Mouse (Mus musculus) CH12F3 (cell line): Measurements from ENCODE around the gene Gpnmb.

Source experiments
- in situ Hi-C: fragments of 300-500 bp; cut with MboI; formaldehyde crosslinking; loops from 2 replicates; pipeline ENCODE4 v1.14.3; 2020; ENCODE audit warnings: low sequenced_read_pairs

Gene Gpnmb

GRCm38 (mm10) chr6:49028708-49029107, 7.6 kb upstream of the Gpnmb start:
- in situ Hi-C loops = no loop called here

DNA sequence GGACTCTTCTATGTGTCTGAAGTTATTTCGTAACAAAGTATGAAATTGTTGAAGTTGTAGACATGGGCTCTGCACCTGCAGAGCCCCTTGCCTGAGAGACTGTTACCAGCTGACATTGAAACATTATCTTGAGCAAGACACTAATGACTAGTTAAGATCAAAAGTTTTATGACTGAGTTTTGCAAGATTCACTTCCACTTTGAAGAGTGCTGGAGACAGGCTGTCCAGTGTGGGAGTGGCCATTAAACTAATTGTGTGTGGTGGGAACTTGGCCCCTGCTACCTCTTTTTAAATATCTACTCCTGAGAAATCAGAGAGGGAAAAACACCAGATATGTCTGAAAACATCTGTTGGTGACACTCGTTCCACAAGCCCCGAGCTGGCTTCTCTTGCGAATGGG, 5.1 kb upstream of the Gpnmb start:
- in situ Hi-C loops = no loop called here

- in situ Hi-C loops = no loop called here
These were observed 3.6 kb upstream of the Gpnmb start for GRCm38 (mm10) chr6:49032783-49033182.

DNA sequence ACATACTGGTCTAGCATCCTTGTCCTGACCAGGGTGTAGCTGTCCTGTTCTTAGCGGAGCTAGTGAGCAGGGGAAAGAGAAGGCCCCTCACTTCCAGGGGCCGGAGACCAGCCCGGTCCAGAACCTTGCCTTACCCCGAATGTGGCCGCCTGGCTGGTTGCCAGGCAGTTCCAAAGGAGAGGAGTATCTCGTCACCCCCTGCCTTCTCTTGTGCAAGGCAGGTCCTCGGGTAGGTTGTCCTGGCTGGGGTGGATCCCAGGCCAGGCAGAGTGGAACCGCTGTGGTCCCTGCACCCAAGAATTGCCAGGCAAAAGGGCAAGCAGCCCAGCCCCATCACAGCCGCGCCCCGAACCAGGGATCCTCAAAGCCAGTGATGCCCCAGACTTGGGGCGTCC, 919 bp downstream of the Gpnmb start:
- in situ Hi-C loops = no loop called here

- in situ Hi-C loops = no loop called here
These were observed 3.3 kb downstream of the Gpnmb start for GRCm38 (mm10) chr6:49039470-49040180.

DNA sequence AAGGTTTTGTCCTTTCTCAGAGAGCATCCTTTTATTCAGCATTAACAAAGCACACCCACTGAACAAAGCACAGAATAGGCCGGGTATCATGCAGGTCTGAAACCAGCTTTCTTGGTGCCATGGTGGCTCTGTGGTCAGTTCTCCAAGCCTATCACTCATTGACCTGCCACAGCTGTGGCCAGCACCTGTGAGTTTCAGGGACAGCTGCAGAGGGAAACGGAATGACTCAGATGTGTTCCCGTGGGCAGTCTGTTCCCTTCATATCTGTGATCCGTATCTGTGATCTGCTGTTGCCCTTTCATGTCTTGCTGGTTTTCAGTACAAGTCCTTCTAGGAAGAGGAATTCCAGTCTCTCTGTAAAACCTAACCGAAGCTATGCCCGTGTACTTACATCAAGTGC, 10.2 kb downstream of the Gpnmb start:
- in situ Hi-C loops = no loop called here

DNA sequence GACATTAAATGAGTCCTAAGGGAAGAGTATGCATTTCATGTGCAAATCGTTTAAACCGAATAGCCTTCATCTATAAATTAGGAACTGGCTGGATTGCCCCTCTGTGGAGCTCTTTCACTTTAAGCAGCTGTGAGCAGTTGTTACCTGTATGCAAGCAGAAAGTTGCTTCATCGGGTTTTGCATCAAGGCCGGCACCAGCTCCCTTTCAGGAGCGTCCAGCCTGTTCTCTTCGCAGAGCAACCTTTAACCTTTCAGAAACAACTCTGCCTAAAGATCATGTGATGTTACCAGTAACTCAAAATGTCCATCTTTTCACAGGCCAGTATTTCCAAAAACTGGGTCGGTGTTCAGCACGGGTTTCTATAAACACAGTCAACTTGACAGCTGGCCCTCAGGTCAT, 10.6 kb downstream of the Gpnmb start:
- in situ Hi-C loops = no loop called here

GRCm38 (mm10) chr6:49047848-49048247, 11.5 kb downstream of the Gpnmb start:
- in situ Hi-C loops = no loop called here

GRCm38 (mm10) chr6:49048395-49048794, 12.0 kb downstream of the Gpnmb start:
- in situ Hi-C loops = no loop called here

- in situ Hi-C loops = loop anchor here (10.0 to 25.0 kb wide), 2 partner anchors 194 to 336 kb away; partner anchors contain the start of gene Stk31
These were observed 14.5 kb downstream of the Gpnmb start for GRCm38 (mm10) chr6:49050677-49051410.

DNA sequence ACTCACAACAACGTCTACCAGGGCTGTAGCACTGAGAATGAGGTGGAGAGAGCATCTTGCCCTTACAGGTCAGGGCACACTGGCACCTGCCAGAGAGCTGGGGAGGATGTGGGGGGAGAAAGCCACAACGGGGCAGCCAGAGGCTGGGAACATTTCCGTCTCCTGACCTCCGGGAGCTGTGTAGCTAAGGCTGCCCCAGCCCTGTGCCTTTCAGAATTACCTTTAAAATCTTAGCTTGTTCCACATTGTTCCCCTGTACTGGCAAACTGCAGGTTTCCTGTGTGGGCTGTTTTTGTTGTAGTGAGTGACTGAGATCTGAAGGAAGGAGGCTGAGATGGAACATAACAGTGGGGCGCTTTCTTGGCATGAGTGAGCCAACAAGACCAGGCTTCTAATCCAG, 15.8 kb downstream of the Gpnmb start:
- in situ Hi-C loops = loop anchor here (10.0 to 25.0 kb wide), 2 partner anchors 193 to 335 kb away; partner anchors contain the start of gene Stk31

GRCm38 (mm10) chr6:49055256-49055733, 18.9 kb downstream of the Gpnmb start:
- in situ Hi-C loops = loop anchor here (10.0 to 25.0 kb wide), 2 partner anchors 190 to 332 kb away; partner anchors contain the start of gene Stk31

DNA sequence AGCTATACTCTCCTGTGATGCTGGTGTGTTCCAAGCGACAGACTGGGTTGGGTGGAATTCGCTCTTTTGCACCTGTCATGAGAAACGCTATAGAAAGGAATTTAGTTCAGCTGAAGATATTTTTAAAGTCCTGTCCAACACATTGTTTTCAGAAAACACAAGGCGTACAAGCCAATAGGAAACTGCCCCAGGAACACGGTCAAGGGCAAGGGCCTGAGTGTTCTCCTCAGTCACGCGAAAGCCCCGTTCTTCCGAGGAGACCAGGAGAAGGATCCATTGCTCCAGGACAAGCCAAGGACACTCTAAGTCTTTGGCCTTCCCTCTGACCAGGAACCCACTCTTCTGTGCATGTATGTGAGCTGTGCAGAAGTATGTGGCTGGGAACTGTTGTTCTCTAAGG, 19.7 kb downstream of the Gpnmb start:
- in situ Hi-C loops = loop anchor here (10.0 to 25.0 kb wide), 2 partner anchors 189 to 331 kb away; partner anchors contain the start of gene Stk31

DNA sequence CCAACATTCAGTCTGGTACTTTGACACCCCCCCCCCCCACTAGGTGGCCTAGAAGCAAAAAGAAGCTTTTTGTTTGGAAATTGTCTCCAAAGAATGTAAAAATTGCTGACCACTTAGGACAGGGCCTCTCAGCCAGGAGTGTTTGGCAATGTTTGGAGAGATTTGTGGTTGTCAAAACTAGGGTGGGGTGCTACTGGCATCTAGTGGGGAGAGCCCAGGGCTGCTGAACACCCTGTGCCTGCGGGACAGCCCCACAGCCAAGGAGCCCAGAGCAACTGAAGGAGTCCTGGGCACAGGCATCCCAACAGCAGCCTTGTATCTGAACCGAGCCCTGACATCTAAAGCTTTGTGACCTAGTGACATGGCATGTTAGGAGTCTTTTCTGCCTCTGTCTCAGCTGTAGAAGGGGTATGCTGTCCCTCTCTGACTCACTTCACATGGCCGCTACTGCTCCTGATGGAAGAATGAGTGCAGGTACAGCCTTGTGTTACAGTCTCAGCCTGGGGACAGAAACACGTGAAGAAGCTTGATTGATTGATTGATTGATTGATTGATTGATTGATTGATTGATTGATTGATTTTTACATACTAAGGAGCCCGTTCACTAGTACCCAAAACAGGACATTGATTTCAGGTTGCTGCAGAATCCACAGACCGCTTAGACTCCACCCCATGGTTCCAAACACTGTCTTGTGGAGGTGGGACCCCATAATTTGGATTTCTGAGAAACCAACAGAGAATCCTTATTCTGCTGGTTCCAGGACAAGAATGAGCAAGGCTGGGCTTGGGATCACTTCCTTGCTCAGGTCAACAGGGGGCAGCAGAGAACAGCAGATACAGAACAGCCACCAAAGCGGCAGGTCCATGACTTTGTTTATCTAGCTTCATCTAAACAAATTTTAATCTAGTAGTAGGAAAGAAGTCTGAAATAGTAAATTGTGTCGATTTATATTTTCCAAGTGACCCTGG, 21.0 kb downstream of the Gpnmb start:
- in situ Hi-C loops = loop anchor here (10.0 to 25.0 kb wide), 2 partner anchors 187 to 330 kb away; partner anchors contain the start of gene Stk31

GRCm38 (mm10) chr6:49068361-49068760, 32.0 kb downstream of the Gpnmb start:
- in situ Hi-C loops = loop anchor here (25.0 kb wide), 1 partner anchor 319 kb away; the partner anchor contains the start of gene Stk31

DNA sequence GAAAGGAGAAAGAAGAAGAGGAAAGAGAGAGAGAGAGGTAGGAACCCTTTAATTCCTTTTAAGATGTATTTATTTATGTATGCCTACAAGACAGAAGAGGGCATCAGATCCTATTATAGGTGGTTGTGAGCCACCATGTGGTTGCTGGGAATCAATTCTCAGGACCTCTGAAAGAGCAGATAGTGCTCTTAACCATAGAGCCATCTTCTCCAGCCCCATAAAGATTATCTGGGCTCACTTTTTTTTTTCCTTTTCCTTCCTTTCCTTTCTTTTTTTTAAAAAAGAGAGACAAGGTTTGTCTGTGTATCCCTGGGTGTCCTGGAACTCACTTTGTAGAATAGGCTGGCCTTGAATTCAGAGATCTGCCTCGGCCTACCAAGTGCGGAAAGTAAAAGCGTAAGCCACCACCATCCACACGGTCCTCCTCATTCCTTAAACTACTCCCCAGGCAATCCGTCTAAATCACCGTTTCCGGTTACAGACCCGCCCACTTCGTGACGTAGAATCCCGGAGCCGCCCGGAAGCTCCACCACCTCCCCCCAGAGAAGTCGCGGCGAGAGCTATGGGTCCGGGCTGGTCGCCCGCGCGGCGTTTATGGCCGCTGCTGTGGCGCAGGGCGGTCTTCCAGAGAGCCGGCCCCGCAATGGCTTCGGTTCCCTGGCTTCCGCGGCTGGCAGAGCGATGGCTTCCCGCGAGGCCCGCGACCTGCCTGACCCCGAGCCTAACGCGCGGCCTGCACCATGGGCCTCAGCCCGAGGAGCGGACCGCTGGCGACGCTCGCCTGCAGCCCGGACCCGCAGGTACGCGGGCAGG, 37.2 kb downstream of the Gpnmb start, which contains the start of gene Malsu1:
Gene Malsu1, plus strand, starts transcription at position 492 of the 813 bp plus-strand sequence.
- in situ Hi-C loops = loop anchor here (25.0 kb wide), 1 partner anchor 314 kb away; the partner anchor contains the start of gene Stk31

- in situ Hi-C loops = loop anchor here (25.0 kb wide), 1 partner anchor 313 kb away; the partner anchor contains the start of gene Stk31
These were observed 37.8 kb downstream of the Gpnmb start for GRCm38 (mm10) chr6:49074117-49074490.

DNA sequence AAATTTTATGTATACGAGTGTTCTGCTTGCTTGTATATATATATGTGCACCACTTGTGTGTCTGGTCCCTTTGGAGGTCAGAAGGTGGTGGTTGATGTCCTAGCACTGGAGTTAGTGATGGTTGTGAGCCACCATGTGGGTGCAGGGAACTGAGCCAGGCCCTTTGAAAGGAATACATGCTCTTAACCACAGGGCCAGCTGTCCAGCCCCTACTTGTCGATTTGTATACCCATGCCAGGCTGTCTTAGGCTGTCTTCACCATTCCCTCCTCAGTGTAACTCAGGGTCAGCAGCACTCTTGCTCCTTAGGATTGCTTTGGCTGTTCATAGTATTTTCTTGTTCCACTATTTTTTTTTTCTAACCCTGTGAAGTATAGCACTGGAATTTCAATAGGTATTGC, 41.5 kb downstream of the Gpnmb start:
- in situ Hi-C loops = no loop called here

DNA sequence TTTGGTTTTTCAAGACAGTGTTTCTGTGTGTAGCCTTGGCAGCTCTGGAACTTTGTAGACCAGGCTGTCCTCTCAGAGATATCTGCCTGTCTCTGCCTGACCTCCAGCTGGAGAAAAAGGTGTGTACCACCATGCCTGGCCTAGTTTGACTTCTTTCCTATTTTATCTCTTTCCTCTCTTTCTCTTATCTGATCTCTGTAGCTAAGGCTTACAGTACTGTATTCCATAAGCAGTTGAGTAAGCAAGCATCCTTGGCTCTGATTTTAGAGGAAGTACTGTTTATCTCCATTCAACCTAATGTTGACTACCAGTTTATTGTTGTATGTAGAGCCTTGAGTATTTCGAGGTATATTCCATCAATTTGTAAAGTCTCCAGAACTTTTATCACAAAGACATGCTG, 43.0 kb downstream of the Gpnmb start:
- in situ Hi-C loops = no loop called here

DNA sequence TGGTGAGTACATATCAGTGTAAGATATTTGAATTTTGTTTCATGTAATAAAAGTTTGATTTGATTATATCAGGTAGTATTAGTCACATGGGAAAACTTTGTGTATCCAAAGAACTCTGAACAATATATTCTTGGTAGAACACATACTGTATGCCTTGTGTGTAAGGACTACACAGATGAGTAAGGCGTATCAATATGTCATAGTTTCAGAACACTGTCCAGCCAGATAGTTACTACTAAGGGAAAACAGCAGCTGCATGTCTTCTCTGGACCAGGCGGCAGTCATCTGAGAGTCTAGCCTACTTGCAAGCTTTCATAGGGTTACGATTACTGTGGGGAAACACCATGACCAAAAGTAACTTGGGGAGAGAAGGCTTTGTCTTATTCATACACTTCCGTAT, 46.7 kb downstream of the Gpnmb start:
- in situ Hi-C loops = no loop called here
